Mouse (Mus musculus) heart, postnatal 0 days (tissue): ENCODE measurements around the gene Zfp704. TPM values are rescaled to one million over a fixed set of nuclear protein-coding genes. Genes with fewer than 3 reads are reported as not detected.

Experiments used
- ATAC-seq: fragments of 200-750 bp; cut with Nextera tagmentation; 2 replicates; pipeline ENCODE4 v1.8.0; 2017; ENCODE audit warnings: low read depth, moderate number of reproducible peaks, moderate library complexity; ENCODE audit not compliant: insufficient read depth
- DNase-seq: peaks from one replicate; pipeline ENCODE4 v3.0.0-alpha.2; 2016; ENCODE audit warnings: low spot score
- H3K27ac ChIP-seq: fragments of 300-500 bp; sonication (generic); 2 replicates; pipeline ENCODE4 v1.5.1; 2014; ENCODE audit warnings: low read depth, mild to moderate bottlenecking
- H3K27me3 ChIP-seq: fragments of 300-500 bp; sonication (generic); 2 replicates; pipeline ENCODE4 v1.6.1; 2014; ENCODE audit warnings: low read length, mixed read lengths; ENCODE audit not compliant: control insufficient read depth, insufficient read depth
- H3K36me3 ChIP-seq: fragments of 300-500 bp; sonication (generic); replicated peaks from 2 replicates; pipeline ENCODE4 v1.6.1; 2014; ENCODE audit warnings: low read length, mixed read lengths; ENCODE audit not compliant: control insufficient read depth, insufficient read depth
- H3K4me1 ChIP-seq: fragments of 300-500 bp; sonication (generic); 2 replicates; pipeline ENCODE4 v1.6.1; 2014; ENCODE audit warnings: antibody characterized with exemption; ENCODE audit not compliant: control insufficient read depth, insufficient read depth
- H3K4me2 ChIP-seq: fragments of 300-500 bp; sonication (generic); 2 replicates; pipeline ENCODE4 v1.6.1; 2014; ENCODE audit warnings: low read depth, mild to moderate bottlenecking, low read length, moderate library complexity
- H3K4me3 ChIP-seq: fragments of 300-500 bp; sonication (generic); 2 replicates; pipeline ENCODE4 v1.5.1; 2014; ENCODE audit warnings: low read depth, low read length
- H3K9ac ChIP-seq: fragments of 300-500 bp; sonication (generic); replicated peaks from 2 replicates; pipeline ENCODE4 v1.6.1; 2014; ENCODE audit warnings: low read depth, low read length, mixed read lengths
- H3K9me3 ChIP-seq: fragments of 300-500 bp; sonication (generic); replicated peaks from 2 replicates; pipeline ENCODE4 v1.6.1; 2016; ENCODE audit warnings: low read length; ENCODE audit not compliant: control insufficient read depth
- CTCF ChIP-seq: IDR thresholded peaks from 2 replicates; pipeline ENCODE4 v1.5.1; 2016; ENCODE audit warnings: antibody characterized with exemption, control low read depth, low read depth
- EP300 ChIP-seq: IDR thresholded peaks from 2 replicates; pipeline ENCODE4 v1.6.1; 2016; ENCODE audit warnings: antibody characterized with exemption, low read depth
- WGBS: fragments of 180-500 bp; shearing (Covaris S2); extraction: QIAGEN DNeasy Blood & Tissue Kit; methylation state at CpG from one replicate; pipeline ENCODE4 v1.1.7; 2014; 5-methylcytosine and 5-hydroxymethylcytosine counted together
- polyA plus RNA-seq: library from polyadenylated mRNA; unstranded; fragments of >200 nt; fragmentation: Nextera tagmentation; extraction: Ambion mirVana; gene quantifications from 2 replicates; pipeline ENCODE4 v1.2.1, GENCODE M21; 2015
- total RNA-seq: library from RNA; depleted of rRNA; stranded (reverse); fragments of >200 nt; gene quantifications from 2 replicates; pipeline ENCODE4 v1.2.3, GENCODE M21; 2014; ENCODE audit warnings: low replicate concordance

The Zfp704 gene
- total and polyA plus RNA-seq, 2 experiments from 2014 or later, result 3.5 to 15.8 TPM

DNA sequence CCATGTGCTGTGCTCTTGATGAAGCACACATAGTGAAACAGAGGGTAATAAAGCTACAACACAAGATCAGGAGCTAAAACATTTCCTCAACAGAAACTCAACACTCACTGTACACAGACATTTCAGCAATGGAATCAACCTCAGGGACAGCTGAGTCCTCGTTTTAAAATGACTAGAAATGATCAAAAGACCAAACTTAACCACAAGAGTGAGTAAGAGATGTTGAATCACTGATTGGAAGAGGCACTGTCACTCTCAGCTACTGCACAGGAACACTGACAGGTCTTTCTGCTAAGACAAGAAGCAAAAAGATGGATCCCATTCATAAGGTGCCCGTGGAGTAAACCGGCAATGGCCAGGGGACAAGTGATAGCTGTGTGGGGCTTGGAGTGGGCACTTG lies 43.1 kb downstream of the Zfp704 start:
- ATAC-seq (no peak), DNase-seq (no peak)
- Histone ChIP-seq H3K9ac (no peak overlapping the region), H3K4me1 (0 out of 2 replicates have a peak, but pooled peaks cover 3% of the 10 kb centered on the region), H3K27ac (no peak overlapping the region), H3K4me2 (no peak overlapping the region), H3K4me3 (no peak overlapping the region), H3K9me3 (no peaks in the 10 kb centered on the region), H3K36me3 (peaks cover 5% of the 10 kb centered on the region; the same call in 1 of the 2 replicates), H3K27me3 (no peaks in the 10 kb centered on the region)
- no peak for TF ChIP-seq EP300
- no peak for TF ChIP-seq CTCF
- WGBS, result 87% methylated on average over 3 of the region's 3 CpGs

DNA sequence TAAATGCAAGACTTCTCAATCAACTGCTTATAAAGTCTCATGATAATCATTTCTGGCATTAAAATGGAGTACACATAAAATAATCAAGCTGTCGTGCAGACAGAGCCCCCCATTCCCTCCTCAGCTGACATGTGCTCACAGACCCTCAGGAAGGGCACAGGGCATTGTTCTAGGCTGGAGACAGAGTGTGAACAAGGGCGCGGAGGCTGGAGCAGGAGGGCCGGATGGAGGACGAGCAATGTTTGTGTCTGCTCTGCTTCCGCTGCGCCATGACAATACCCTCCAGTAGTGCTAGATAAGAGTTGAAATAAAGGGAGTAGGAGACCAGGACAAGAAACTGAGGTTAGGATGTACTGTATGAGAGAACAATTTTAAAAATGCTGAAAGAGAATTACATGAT lies 46.3 kb downstream of the Zfp704 start:
- ATAC-seq, result no peak

DNA sequence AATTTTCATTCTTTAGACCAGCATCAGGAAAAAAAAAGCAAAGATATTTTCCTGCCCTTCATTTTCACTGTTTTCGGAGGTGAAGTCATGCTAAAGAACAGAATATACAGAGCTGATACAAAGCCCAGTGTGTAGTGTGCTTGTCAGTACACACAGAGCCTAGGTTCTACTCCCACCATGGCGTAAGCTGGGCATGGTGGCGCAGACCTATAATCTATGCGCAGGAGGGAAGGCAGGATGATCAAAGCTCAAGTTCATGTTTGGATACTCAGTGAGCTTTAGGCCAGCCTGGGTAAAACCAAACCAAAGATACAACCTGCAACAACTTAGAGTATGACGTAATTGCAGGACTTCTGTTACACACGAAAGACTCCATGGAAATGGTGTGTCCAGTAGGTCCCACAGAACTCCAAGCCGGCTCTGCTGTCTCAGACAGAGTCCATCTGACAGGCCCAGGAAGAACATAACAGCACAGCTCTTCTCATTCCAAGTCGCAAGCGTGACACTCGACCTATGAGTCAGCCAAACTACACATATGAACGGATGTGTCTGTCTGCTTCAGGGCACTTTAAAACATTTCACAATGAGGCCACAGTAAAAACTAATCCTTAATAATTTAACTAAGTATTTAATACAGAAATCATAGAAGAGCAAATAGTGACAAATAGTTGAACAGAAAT lies 47.1 kb downstream of the Zfp704 start:
- 0 out of 2 replicates have a peak, but pooled peaks cover 3% of the 10 kb centered on the region for H3K4me1 ChIP-seq
- no peak overlapping the region for H3K27ac ChIP-seq
- H3K36me3 ChIP-seq, result peaks cover 5% of the 10 kb centered on the region; the same call in 1 of the 2 replicates
- no peak overlapping the region for H3K4me3 ChIP-seq
- WGBS, result 73% methylated on average over 11 of the region's 11 CpGs
- H3K4me2 ChIP-seq, result no peak overlapping the region
- DNase-seq, result no peak
- ATAC-seq, result no peak
- TF ChIP-seq CTCF (no peak), EP300 (no peak)
- H3K9ac ChIP-seq, result no peak overlapping the region
- H3K27me3 ChIP-seq, result no peaks in the 10 kb centered on the region
- H3K9me3 ChIP-seq, result no peaks in the 10 kb centered on the region

More for the DNA sequence above, 46.3 kb downstream of the Zfp704 start:
- H3K4me3 ChIP-seq, result no peak overlapping the region
- WGBS, result 49% methylated on average over 7 of the region's 7 CpGs
- no peak overlapping the region for H3K9ac ChIP-seq
- H3K4me2 ChIP-seq, result no peak overlapping the region
- no peak for DNase-seq
- no peaks in the 10 kb centered on the region for H3K27me3 ChIP-seq
- peaks cover 5% of the 10 kb centered on the region; the same call in 1 of the 2 replicates for H3K36me3 ChIP-seq
- H3K4me1 ChIP-seq, result 0 out of 2 replicates have a peak, but pooled peaks cover 3% of the 10 kb centered on the region
- H3K9me3 ChIP-seq, result no peaks in the 10 kb centered on the region
- TF ChIP-seq EP300 (no peak), CTCF (no peak)
- H3K27ac ChIP-seq, result no peak overlapping the region

DNA sequence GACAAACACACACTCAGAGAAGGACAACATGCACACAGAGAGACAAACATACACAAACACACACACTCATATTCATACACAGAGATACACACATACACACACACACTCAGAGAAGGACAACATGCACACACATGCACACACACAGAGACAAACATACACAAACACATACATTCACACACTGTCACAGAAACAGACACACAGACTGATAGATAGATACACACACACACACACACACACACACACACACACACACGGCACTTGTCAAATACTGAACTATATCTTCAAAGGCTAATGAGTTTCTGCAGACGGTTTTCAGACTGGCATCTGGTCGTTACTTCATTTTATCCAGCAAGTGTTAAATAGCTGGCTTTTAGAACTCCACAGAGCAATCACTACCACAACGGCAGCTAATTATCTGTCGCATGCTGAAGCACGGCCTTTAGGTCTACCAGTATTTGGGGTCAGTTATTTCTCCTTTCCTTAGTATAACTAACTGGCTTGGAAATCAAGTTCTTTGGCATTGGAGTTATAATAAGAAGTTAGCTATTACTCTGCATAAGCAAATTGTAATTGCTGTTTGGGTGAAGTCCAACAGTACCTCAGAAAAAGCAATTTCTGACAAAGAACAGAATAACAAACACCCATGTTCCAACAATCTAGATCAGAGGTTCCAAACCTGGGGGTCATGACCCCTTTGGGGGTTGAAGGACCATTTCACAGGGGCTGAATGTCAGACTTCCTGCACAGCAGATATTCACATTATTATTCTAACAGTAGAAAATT lies 51.9 kb downstream of the Zfp704 start:
- H3K27me3 ChIP-seq, result no peaks in the 10 kb centered on the region
- H3K4me1 ChIP-seq, result no peaks in the 10 kb centered on the region
- H3K4me3 ChIP-seq, result no peak overlapping the region
- no peak overlapping the region for H3K27ac ChIP-seq
- 74% methylated on average over 6 of the region's 6 CpGs for WGBS
- ATAC-seq (no peak), DNase-seq (no peak)
- H3K9me3 ChIP-seq, result no peaks in the 10 kb centered on the region
- no peak overlapping the region for H3K9ac ChIP-seq
- no peaks in the 10 kb centered on the region for H3K36me3 ChIP-seq
- H3K4me2 ChIP-seq, result no peak overlapping the region
- TF ChIP-seq CTCF, result no peak
- no peak for TF ChIP-seq EP300

DNA sequence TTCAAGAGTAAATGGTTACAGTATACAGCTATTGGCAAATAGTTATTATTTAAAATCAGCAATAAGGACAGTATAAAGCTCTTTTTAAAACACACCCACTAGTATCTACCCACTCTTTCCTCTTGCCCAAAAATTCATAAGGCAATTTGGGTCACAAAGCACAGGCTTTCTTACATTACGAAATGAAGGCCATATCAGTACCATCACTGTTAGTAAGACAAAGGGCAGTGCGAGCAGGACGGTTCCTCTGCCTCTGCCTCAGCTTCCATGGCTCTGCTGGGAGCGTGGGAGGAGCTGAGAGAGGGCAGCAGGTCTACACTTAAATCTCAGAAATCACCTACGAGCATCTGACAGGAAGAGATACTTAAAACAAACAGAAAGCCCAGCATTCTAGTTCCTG lies 53.7 kb downstream of the Zfp704 start:
- no peak for TF ChIP-seq CTCF
- no peak for TF ChIP-seq EP300
- ATAC-seq (no peak), DNase-seq (no peak)
- no peak overlapping the region for H3K4me2 ChIP-seq
- 46% methylated on average over 5 of the region's 5 CpGs for WGBS
- H3K9ac ChIP-seq, result no peak overlapping the region
- H3K36me3 ChIP-seq, result no peaks in the 10 kb centered on the region
- H3K4me1 ChIP-seq, result peaks cover 6% of the 10 kb centered on the region; the same call in 1 of the 2 replicates
- no peak overlapping the region for H3K27ac ChIP-seq
- no peaks in the 10 kb centered on the region for H3K9me3 ChIP-seq
- H3K4me3 ChIP-seq, result no peak overlapping the region
- no peaks in the 10 kb centered on the region for H3K27me3 ChIP-seq
